Mouse (Mus musculus) inflammation-experienced regulatory T-cells (primary cell): ENCODE results near the gene Anapc16. TPM values are rescaled to one million over a fixed set of nuclear protein-coding genes. Genes with fewer than 3 reads are reported as not detected.

Experiments
- polyA plus RNA-seq, 2 experiments: library from polyadenylated mRNA; unstranded; fragments of 100-300 nt; shearing (Covaris generic); gene quantifications; one replicate each; pipeline ENCODE4 v1.2.1; 2017

Anapc16 gene
- 100 to 1,000 TPM in 1 of 2 experiments, 10 to 100 TPM in 1; 96.6 to 133 TPM for polyA plus RNA-seq

DNA sequence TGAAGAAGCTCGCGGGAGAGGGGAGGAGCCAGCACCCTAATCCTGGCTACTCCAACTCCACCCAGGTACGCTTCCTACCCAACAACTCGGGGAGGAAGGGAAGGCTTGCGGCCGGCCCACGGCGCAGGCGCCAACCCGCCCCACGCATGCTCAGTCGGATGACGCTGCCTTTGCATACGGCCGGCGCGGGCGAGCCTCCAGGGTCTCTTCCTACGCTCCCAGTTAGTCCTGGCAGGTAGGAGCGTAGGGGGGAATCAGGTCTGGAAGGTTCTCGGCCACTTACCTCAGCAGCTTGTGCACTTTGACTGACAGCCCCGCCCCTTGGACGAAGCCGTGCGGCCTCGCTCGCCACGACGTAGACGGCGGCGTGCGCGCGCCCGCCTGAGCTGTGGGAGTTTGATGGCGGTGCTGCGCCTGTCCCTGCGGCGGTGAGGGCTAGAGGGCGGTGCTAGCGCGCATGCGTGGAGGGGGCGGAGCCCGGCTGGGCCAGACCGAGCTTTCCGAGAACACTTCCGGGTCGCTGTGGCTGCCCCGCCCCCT is at the start of gene Anapc16, which contains the start of gene Ascc1:
Gene Anapc16, minus strand, starts transcription at position 463 of the 540 bp plus-strand sequence.
Gene Ascc1, plus strand, starts transcription at position 133 of the 540 bp plus-strand sequence.

DNA sequence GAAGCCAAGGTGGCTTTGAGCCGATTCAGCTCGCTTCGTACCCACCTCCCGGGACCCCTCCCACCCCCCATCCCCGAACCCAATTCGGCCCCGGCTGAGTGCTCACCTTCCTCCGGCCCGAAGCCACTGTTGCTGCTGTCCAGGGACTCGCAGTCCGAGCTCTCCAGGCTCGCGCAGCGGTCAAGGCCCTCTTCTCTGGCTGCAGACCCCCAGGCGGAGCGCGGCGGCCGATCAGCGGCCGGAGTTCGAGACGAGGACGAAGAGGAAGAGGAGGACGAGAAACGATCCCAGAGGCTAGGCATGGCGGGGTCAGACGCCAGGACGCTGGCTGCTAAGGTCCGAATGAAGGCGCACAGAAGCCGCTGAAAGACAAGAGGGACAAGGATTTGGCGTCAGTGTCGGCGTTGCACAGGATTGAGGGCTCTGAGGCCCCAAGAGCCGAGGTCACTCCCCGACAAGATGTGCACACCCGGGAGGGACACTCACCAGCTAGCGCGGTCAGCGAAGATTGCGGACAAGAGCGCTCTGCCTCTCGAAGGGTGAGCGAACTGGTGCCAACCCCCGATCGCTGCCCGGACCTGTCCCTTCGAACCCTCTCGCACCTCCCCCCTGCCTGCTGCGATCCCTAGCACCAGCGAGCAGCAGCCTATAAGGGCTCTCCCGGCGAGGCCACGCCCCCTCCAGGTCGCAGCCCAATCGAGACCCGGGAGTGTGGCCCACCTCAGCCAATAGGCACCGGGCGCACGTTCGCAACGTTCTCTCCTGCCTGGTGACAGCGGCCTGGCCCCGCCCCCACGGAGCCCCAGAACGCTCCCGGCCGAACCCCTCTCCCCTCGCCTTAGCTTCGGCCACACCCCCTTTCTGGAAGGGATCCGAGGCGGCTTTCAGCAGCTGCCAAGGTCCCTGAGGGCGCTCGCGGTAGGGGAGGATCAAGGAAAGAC is 51.5 kb downstream of the Anapc16 start, which contains the start of gene Ddit4:
Gene Ddit4, minus strand, starts transcription at position 624 of the 941 bp plus-strand sequence.

Other genes with a start within 250 kb of the Anapc16 start
- gene Dnajb12, start 123.6 kb downstream of the Anapc16 start, polyA plus RNA-seq: 10 to 100 TPM; 15.8 to 17.5 TPM
- 10 to 100 TPM; 70.3 to 78.7 TPM for gene Ddit4, start 51.3 kb downstream of the Anapc16 start, polyA plus RNA-seq
- gene Ascc1, start 330 bp downstream of the Anapc16 start, polyA plus RNA-seq: 10 to 100 TPM; 39.7 to 48.5 TPM
- gene Spock2, start 103.1 kb upstream of the Anapc16 start, polyA plus RNA-seq: 1 to 10 TPM; 3.1 to 7.3 TPM
- gene Chst3, start 216.1 kb upstream of the Anapc16 start, polyA plus RNA-seq: 1 to 10 TPM in 1 of 2 experiments, under 1 TPM in 1; 0.18 to 2.1 TPM